Mouse (Mus musculus) thymus, postnatal 0 days (tissue): ENCODE measurements around the gene Pigl. TPM values are rescaled to one million over a fixed set of nuclear protein-coding genes. Genes with fewer than 3 reads are reported as not detected.

Source experiments
- DNase-seq: peaks from one replicate; pipeline ENCODE4 v3.0.0-alpha.2; 2015; ENCODE audit warnings: low spot score
- polyA plus RNA-seq: library from polyadenylated mRNA; unstranded; fragments of >200 nt; fragmentation: Nextera tagmentation; extraction: Ambion mirVana; gene quantifications from 2 replicates; pipeline ENCODE4 v1.2.1, GENCODE M21; 2015

Pigl gene
- polyA plus RNA-seq, 1 experiment from 2014 or later, result 6.8 TPM

- no peak for DNase-seq
These were observed 97.7 kb downstream of the Pigl start for GRCm38 (mm10) chr11:62555896-62556412.

- DNase-seq, result no peak
These were observed 98.9 kb downstream of the Pigl start for GRCm38 (mm10) chr11:62557205-62557604.

GRCm38 (mm10) chr11:62558152-62558551 lies 99.9 kb downstream of the Pigl start:
- DNase-seq, result no peak

GRCm38 (mm10) chr11:62558961-62559646 lies 100.8 kb downstream of the Pigl start:
- no peak for DNase-seq

GRCm38 (mm10) chr11:62560463-62561016 lies 102.3 kb downstream of the Pigl start:
- no peak for DNase-seq

GRCm38 (mm10) chr11:62563590-62563989 lies 105.3 kb downstream of the Pigl start:
- no peak for DNase-seq

Other genes starting within 250 kb of the Pigl start
- 1.7 and 2.4 TPM in 2 replicates for gene Adora2b, start 209.5 kb upstream of the Pigl start, polyA plus RNA-seq
- gene Zswim7, start 177.1 kb upstream of the Pigl start, polyA plus RNA-seq, result 12.4 and 14.0 TPM in 2 replicates
- gene Ttc19, start 177.0 kb upstream of the Pigl start, polyA plus RNA-seq, result 9.0 and 12.4 TPM in 2 replicates
- gene Ncor1, start 81 bp downstream of the Pigl start, polyA plus RNA-seq, result 181 and 220 TPM in 2 replicates
- 20.8 and 21.2 TPM in 2 replicates for gene Cenpv, start 80.8 kb downstream of the Pigl start, polyA plus RNA-seq
- gene Ubb, start 92.7 kb downstream of the Pigl start, polyA plus RNA-seq, result 3,204 and 3,318 TPM in 2 replicates
- 48.1 and 51.6 TPM in 2 replicates for gene Trpv2, start 116.0 kb downstream of the Pigl start, polyA plus RNA-seq
- 2.2 and 3.4 TPM in 2 replicates for gene Lrrc75a, start 190.1 kb downstream of the Pigl start, polyA plus RNA-seq
- gene Mmgt2, start 190.2 kb downstream of the Pigl start, polyA plus RNA-seq, result 54.3 and 63.7 TPM in 2 replicates